ENCODE assay signal across 15 mouse cellular contexts in genomic region chr4:108335413-108335812, GRCm38 (mm10). TPM values are rescaled to one million over a fixed set of nuclear protein-coding genes. Genes with fewer than 3 reads are reported as not detected.
"Had no signal": no experiment of that assay in that cellular context is flagged by ENCODE, and none has a peak within 500 bp of the region (broad histone marks: within the 10 kb centered on the region; RNA-seq: fewer than 3 reads in every experiment).

No protein-coding gene starts in this region.

- H3K4me3 ChIP-seq: kidney, embryonic 15.5 days; limb, embryonic 15.5 days; liver, embryonic 12.5 days; myocyte; neural tube, embryonic 15.5 days had no signal

- H3K27ac ChIP-seq: kidney, embryonic 15.5 days; limb, embryonic 15.5 days; liver, embryonic 12.5 days; neural tube, embryonic 15.5 days; stomach, postnatal 0 days had no signal

- H3K9ac ChIP-seq: kidney, embryonic 15.5 days; limb, embryonic 15.5 days; liver, embryonic 12.5 days; neural tube, embryonic 15.5 days had no signal

- H3K4me1 ChIP-seq: kidney, embryonic 15.5 days; limb, embryonic 15.5 days; neural tube, embryonic 15.5 days had no signal

- DNase-seq: kidney, adult 2 months; kidney, postnatal 36 days; midbrain, embryonic 14.5 days; thymus, postnatal 4 days had no signal

- H3K27me3 ChIP-seq: kidney, embryonic 15.5 days; limb, embryonic 15.5 days; liver, embryonic 12.5 days; neural tube, embryonic 15.5 days had no signal

- H3K9me3 ChIP-seq: kidney, embryonic 15.5 days; limb, embryonic 15.5 days; liver, embryonic 12.5 days; neural tube, embryonic 15.5 days had no signal

RNA-seq across cellular contexts. Expression of gene Shisal2a, which starts 47.7 kb away (rescaled TPM):
- total RNA-seq: layer of hippocampus, adult 8-10 months; layer of hippocampus, postnatal 14 days; left cerebral cortex, adult 18-20 months; left cerebral cortex, postnatal 25 days; megakaryocyte-erythroid progenitor cell, adult 5-6 weeks had no signal
- polyA plus RNA-seq: liver, embryonic 12.5 days had no signal
